8 mouse cellular contexts compared by ENCODE assay signal in the genomic region with DNA sequence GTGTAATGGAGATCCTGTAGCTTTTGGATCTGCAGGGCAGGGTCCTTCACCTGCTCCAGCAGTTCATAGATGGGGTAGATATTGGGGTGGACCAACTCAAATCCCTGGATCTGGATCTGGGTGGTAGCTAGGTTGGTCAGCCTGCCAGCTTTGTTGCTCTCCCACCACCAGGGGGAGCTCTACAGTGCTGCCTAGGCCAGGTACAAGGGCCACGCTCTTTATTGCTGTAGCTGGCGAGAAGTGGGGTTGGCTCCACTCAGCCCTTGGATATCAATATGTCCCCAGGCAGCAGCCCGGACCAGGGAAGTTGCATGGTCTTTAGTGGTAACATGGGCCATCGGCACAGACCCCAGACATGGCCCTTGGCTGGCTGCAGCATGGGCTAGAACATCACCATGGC. TPM values are rescaled to one million over a fixed set of nuclear protein-coding genes. Genes with fewer than 3 reads are reported as not detected.
A peak's percentile ranks its signal among the peaks of the same experiment; 100 is the strongest.
DNase-seq lines count a peak whose midpoint lies in the region; ATAC-seq and TF ChIP-seq lines count a peak whose summit lies in the region.

No protein-coding gene starts in this region.

- ATAC-seq in kidney, embryonic 14.5 days (ENCODE audit: low FRiP score, low TSS enrichment), result no peak

- no peaks in the 10 kb centered on the region for H3K9me3 ChIP-seq in kidney, embryonic 14.5 days (ENCODE audit: control insufficient read depth, low read length)
- no peaks in the 10 kb centered on the region for H3K9me3 ChIP-seq in MEL (replicated peaks; ENCODE audit: insufficient read depth, low read length)

- TF ChIP-seq RAD21 in MEL (IDR thresholded peaks at IDR 0.05; ENCODE audit: low read depth, low read length), result peak; percentile 14

- no peak overlapping the region for H3K27ac ChIP-seq in kidney, embryonic 14.5 days (ENCODE audit: low read depth, low read length)
- H3K27ac ChIP-seq in MEL (ENCODE audit: control insufficient read depth, low read depth, low read length), result no peak overlapping the region

- no peak overlapping the region for H3K4me2 ChIP-seq in kidney, embryonic 14.5 days (replicated peaks; ENCODE audit: low read depth, low read length)

- H3K4me3 ChIP-seq in kidney, embryonic 14.5 days (ENCODE audit: low read length), result no peak overlapping the region
- H3K4me3 ChIP-seq in MEL (ENCODE audit: control insufficient read depth in 1 of 2, insufficient read depth in 1 of 2, low read depth in 2 of 2, low read length in 2 of 2), result no peak overlapping the region

- TF ChIP-seq POLR2A in MEL (IDR thresholded peaks at IDR 0.05; ENCODE audit: control insufficient read depth in 1 of 2, insufficient read depth in 1 of 2, low read depth in 1 of 2, low read length in 2 of 2, poor library complexity in 1 of 2), result no peak

- TF ChIP-seq EP300 in MEL (IDR thresholded peaks at IDR 0.05; ENCODE audit: low read depth in 1 of 2, low read length in 2 of 2), result no peak

- WGBS in kidney, embryonic 14.5 days, result 87% methylated on average over 4 of the region's 4 CpGs

- H3K9ac ChIP-seq in kidney, embryonic 14.5 days (ENCODE audit: low read depth, low read length), result no peak overlapping the region
- no peak overlapping the region for H3K9ac ChIP-seq in MEL (ENCODE audit: control insufficient read depth, low read depth, low read length, poor library complexity, severe bottlenecking)

- H3K4me1 ChIP-seq in kidney, embryonic 14.5 days (ENCODE audit: control insufficient read depth, insufficient read depth, low read length), result no peaks in the 10 kb centered on the region
- H3K4me1 ChIP-seq in MEL (ENCODE audit: control insufficient read depth in 1 of 2, insufficient read depth in 2 of 2, low read length in 2 of 2), result no peaks in the 10 kb centered on the region

- no peaks in the 10 kb centered on the region for H3K36me3 ChIP-seq in kidney, embryonic 14.5 days (ENCODE audit: control insufficient read depth, insufficient read depth, low read length)
- no peaks in the 10 kb centered on the region for H3K36me3 ChIP-seq in MEL (ENCODE audit: control insufficient read depth in 1 of 2, insufficient read depth in 2 of 2, low read length in 2 of 2)

- TF ChIP-seq CTCF in MEL (IDR thresholded peaks at IDR 0.05 in 2 of 3, conservative IDR thresholded peaks at IDR 0.05 in 1 of 3; ENCODE audit: control insufficient read depth in 1 of 3, insufficient read depth in 1 of 3, low read depth in 2 of 3, low read length in 3 of 3, poor library complexity in 1 of 3, severe bottlenecking in 1 of 3), result peak; percentile 71 to 90 (median 85)

- H3K79me2 ChIP-seq in MEL (ENCODE audit: control insufficient read depth, insufficient read depth, low read length, poor library complexity), result no peaks in the 10 kb centered on the region

- peak; percentile 5 for DNase-seq in kidney, adult 9 months
- DNase-seq in MEL (ENCODE audit: low read depth, low spot score), result peak; percentile 55
- peak; percentile 57 for DNase-seq in c-Kit-positive CD71-negative TER-119-negative erythroid progenitor cells, embryonic 14.5 days (ENCODE audit: low read depth)
- DNase-seq in kidney, postnatal 14 days, result peak; percentile 14
- peak; percentile 35 to 75 for DNase-seq in spleen, postnatal 4 days (ENCODE audit: low spot score in 2 of 2)
- no peak for DNase-seq in frontal cortex, postnatal 10 days (ENCODE audit: low spot score in 2 of 2)
- DNase-seq in layer of hippocampus, adult 18-20 months (ENCODE audit: low spot score in 2 of 2), result no peak

- no peaks in the 10 kb centered on the region for H3K27me3 ChIP-seq in kidney, embryonic 14.5 days (ENCODE audit: control insufficient read depth, insufficient read depth, low read length)
- peaks cover 0 to 2% of the 10 kb centered on the region in 2 experiments; a peak in 2 of 4 replicates for H3K27me3 ChIP-seq in MEL (ENCODE audit: control insufficient read depth in 1 of 2, insufficient read depth in 2 of 2, low read length in 2 of 2)

TF ChIP-seq in MEL, 35 proteins besides CTCF, POLR2A, EP300 and RAD21:
- no peak for TF ChIP-seq MEF2A (IDR thresholded peaks at IDR 0.05; ENCODE audit: extremely low read depth, insufficient replicate concordance, low read depth, low read length, poor library complexity, severe bottlenecking)
- no peak for TF ChIP-seq NELFE (IDR thresholded peaks at IDR 0.05; ENCODE audit: low read depth, low read length)
- peak; percentile 43 for TF ChIP-seq SMC3 (IDR thresholded peaks at IDR 0.05; ENCODE audit: low read depth, low read length)
TF ChIP-seq in MEL: peak in this region for 1.

RNA-seq across cellular contexts. Expression of gene Rapgef4, which starts 15.6 kb away (rescaled TPM):
- polyA plus RNA-seq in kidney, embryonic 14.5 days (2014; fragmentation: Nextera tagmentation; extraction: Ambion mirVana), result 4.2 and 5.1 TPM in 2 replicates
- total RNA-seq in MEL (2012; rRNA removed), result not detected in 2 replicates
- not detected for polyA plus RNA-seq in MEL (2012; ENCODE audit: insufficient read depth in 1 of 2, insufficient read length in 2 of 2, low read depth in 1 of 2, low replicate concordance in 2 of 2, missing spikeins in 1 of 2)
- total RNA-seq in layer of hippocampus, adult 18-20 months (2021), result 100 to 1,000 TPM; 389 to 433 TPM

Comparison
In these comparisons a context has a peak if more than half of its experiments do, and no peak if none do; other contexts are left out.
1. DNase-seq: peak in kidney, adult 9 months (single experiment), MEL (single experiment), c-Kit-positive CD71-negative TER-119-negative erythroid progenitor cells, embryonic 14.5 days (single experiment), kidney, postnatal 14 days (single experiment) and spleen, postnatal 4 days (2 of 2); none in frontal cortex, postnatal 10 days (0 of 2) and layer of hippocampus, adult 18-20 months (0 of 2).
2. RNA of gene Rapgef4, which starts 15.6 kb away (total RNA-seq): 389 to 433 TPM in layer of hippocampus, adult 18-20 months; not detected in MEL; every median in the first group is over 100 times any median in the second.